Mouse (Mus musculus): ENCODE data around the gene Pde4d. TPM values are rescaled to one million over a fixed set of nuclear protein-coding genes. Genes with fewer than 3 reads are reported as not detected.

The Pde4d gene
- polyA plus RNA-seq, 1 experiment from 2014 or later = 14.9 TPM

GRCm38 (mm10) chr13:109581284-109582070 lies 1131.7 kb downstream of the Pde4d start:
- H3K9me3 ChIP-seq (ENCODE audit: control insufficient read depth, low read length) = no peaks in the 10 kb centered on the region
- ATAC-seq (ENCODE audit: low read depth) = no peak
- H3K4me2 ChIP-seq (ENCODE audit: low read depth, low read length) = no peak overlapping the region
- 72% methylated on average over 16 of the region's 16 CpGs for WGBS
- H3K36me3 ChIP-seq (ENCODE audit: control insufficient read depth, insufficient read depth, low read length) = no peaks in the 10 kb centered on the region
- no peak overlapping the region for H3K4me3 ChIP-seq (ENCODE audit: low read length)
- H3K27ac ChIP-seq (ENCODE audit: low read length) = no peak overlapping the region
- no peaks in the 10 kb centered on the region for H3K4me1 ChIP-seq (replicated peaks; ENCODE audit: control insufficient read depth, insufficient read depth, low read length)
- no peaks in the 10 kb centered on the region for H3K27me3 ChIP-seq (ENCODE audit: control insufficient read depth, insufficient read depth, low read depth, low read length)
- no peak overlapping the region for H3K9ac ChIP-seq (ENCODE audit: low read length)

GRCm38 (mm10) chr13:109590048-109590447 lies 1140.3 kb downstream of the Pde4d start:
- 76% methylated on average over 4 of the region's 4 CpGs for WGBS
- Histone ChIP-seq H3K9ac (ENCODE audit: low read length) (no peak overlapping the region), H3K27ac (ENCODE audit: low read length) (no peak overlapping the region), H3K4me2 (ENCODE audit: low read depth, low read length) (no peak overlapping the region), H3K9me3 (ENCODE audit: control insufficient read depth, low read length) (no peaks in the 10 kb centered on the region), H3K4me1 (replicated peaks; ENCODE audit: control insufficient read depth, insufficient read depth, low read length) (no peaks in the 10 kb centered on the region), H3K36me3 (ENCODE audit: control insufficient read depth, insufficient read depth, low read length) (no peaks in the 10 kb centered on the region), H3K4me3 (ENCODE audit: low read length) (no peak overlapping the region), H3K27me3 (ENCODE audit: control insufficient read depth, insufficient read depth, low read depth, low read length) (no peaks in the 10 kb centered on the region)
- no peak for ATAC-seq (ENCODE audit: low read depth)

- no peak for ATAC-seq (ENCODE audit: low read depth)
- no peaks in the 10 kb centered on the region for H3K4me1 ChIP-seq (replicated peaks; ENCODE audit: control insufficient read depth, insufficient read depth, low read length)
Measured at GRCm38 (mm10) chr13:109592192-109592797, 1142.5 kb downstream of the Pde4d start.

GRCm38 (mm10) chr13:109599711-109600110 lies 1150.0 kb downstream of the Pde4d start:
- 72% methylated on average over 4 of the region's 4 CpGs for WGBS
- ATAC-seq (ENCODE audit: low read depth) = no peak
- H3K4me2 ChIP-seq (ENCODE audit: low read depth, low read length) = no peak overlapping the region

More at GRCm38 (mm10) chr13:109592192-109592797, 1142.5 kb downstream of the Pde4d start:
- Histone ChIP-seq H3K4me3 (ENCODE audit: low read length) (no peak overlapping the region), H3K4me2 (ENCODE audit: low read depth, low read length) (no peak overlapping the region), H3K27ac (ENCODE audit: low read length) (no peak overlapping the region), H3K9ac (ENCODE audit: low read length) (no peak overlapping the region), H3K27me3 (ENCODE audit: control insufficient read depth, insufficient read depth, low read depth, low read length) (no peaks in the 10 kb centered on the region), H3K9me3 (ENCODE audit: control insufficient read depth, low read length) (no peaks in the 10 kb centered on the region), H3K36me3 (ENCODE audit: control insufficient read depth, insufficient read depth, low read length) (no peaks in the 10 kb centered on the region)
- WGBS = 87% methylated on average over 8 of the region's 8 CpGs

GRCm38 (mm10) chr13:109604017-109604416 lies 1154.3 kb downstream of the Pde4d start:
- 72% methylated on average over 2 of the region's 2 CpGs for WGBS
- no peak for ATAC-seq (ENCODE audit: low read depth)
- H3K9ac ChIP-seq (ENCODE audit: low read length) = no peak overlapping the region

More at GRCm38 (mm10) chr13:109599711-109600110, 1150.0 kb downstream of the Pde4d start:
- no peaks in the 10 kb centered on the region for H3K36me3 ChIP-seq (ENCODE audit: control insufficient read depth, insufficient read depth, low read length)
- no peak overlapping the region for H3K9ac ChIP-seq (ENCODE audit: low read length)
- no peaks in the 10 kb centered on the region for H3K9me3 ChIP-seq (ENCODE audit: control insufficient read depth, low read length)
- no peaks in the 10 kb centered on the region for H3K27me3 ChIP-seq (ENCODE audit: control insufficient read depth, insufficient read depth, low read depth, low read length)
- no peaks in the 10 kb centered on the region for H3K4me1 ChIP-seq (replicated peaks; ENCODE audit: control insufficient read depth, insufficient read depth, low read length)
- no peak overlapping the region for H3K4me3 ChIP-seq (ENCODE audit: low read length)
- H3K27ac ChIP-seq (ENCODE audit: low read length) = no peak overlapping the region

GRCm38 (mm10) chr13:109605140-109605539 lies 1155.4 kb downstream of the Pde4d start:
- no peak for ATAC-seq (ENCODE audit: low read depth)
- no peak overlapping the region for H3K9ac ChIP-seq (ENCODE audit: low read length)
- H3K4me3 ChIP-seq (ENCODE audit: low read length) = no peak overlapping the region
- no peaks in the 10 kb centered on the region for H3K9me3 ChIP-seq (ENCODE audit: control insufficient read depth, low read length)
- WGBS = 51% methylated on average over 1 of the region's 1 CpGs
- H3K4me2 ChIP-seq (ENCODE audit: low read depth, low read length) = no peak overlapping the region
- H3K4me1 ChIP-seq (replicated peaks; ENCODE audit: control insufficient read depth, insufficient read depth, low read length) = no peaks in the 10 kb centered on the region
- H3K36me3 ChIP-seq (ENCODE audit: control insufficient read depth, insufficient read depth, low read length) = no peaks in the 10 kb centered on the region
- H3K27me3 ChIP-seq (ENCODE audit: control insufficient read depth, insufficient read depth, low read depth, low read length) = no peaks in the 10 kb centered on the region
- no peak overlapping the region for H3K27ac ChIP-seq (ENCODE audit: low read length)

More at GRCm38 (mm10) chr13:109604017-109604416, 1154.3 kb downstream of the Pde4d start:
- Histone ChIP-seq H3K4me1 (replicated peaks; ENCODE audit: control insufficient read depth, insufficient read depth, low read length) (no peaks in the 10 kb centered on the region), H3K4me2 (ENCODE audit: low read depth, low read length) (no peak overlapping the region), H3K9me3 (ENCODE audit: control insufficient read depth, low read length) (no peaks in the 10 kb centered on the region), H3K27me3 (ENCODE audit: control insufficient read depth, insufficient read depth, low read depth, low read length) (no peaks in the 10 kb centered on the region), H3K4me3 (ENCODE audit: low read length) (no peak overlapping the region), H3K36me3 (ENCODE audit: control insufficient read depth, insufficient read depth, low read length) (no peaks in the 10 kb centered on the region), H3K27ac (ENCODE audit: low read length) (no peak overlapping the region)

GRCm38 (mm10) chr13:109609106-109609804 lies 1159.5 kb downstream of the Pde4d start:
- no peaks in the 10 kb centered on the region for H3K9me3 ChIP-seq (ENCODE audit: control insufficient read depth, low read length)
- peaks cover 11% of the 10 kb centered on the region for H3K4me1 ChIP-seq (replicated peaks; ENCODE audit: control insufficient read depth, insufficient read depth, low read length)
- H3K9ac ChIP-seq (ENCODE audit: low read length) = no peak overlapping the region
- H3K36me3 ChIP-seq (ENCODE audit: control insufficient read depth, insufficient read depth, low read length) = no peaks in the 10 kb centered on the region
- no peak overlapping the region for H3K4me3 ChIP-seq (ENCODE audit: low read length)
- no peak for ATAC-seq (ENCODE audit: low read depth)
- H3K27ac ChIP-seq (ENCODE audit: low read length) = no peak overlapping the region
- WGBS = 52% methylated on average over 9 of the region's 9 CpGs
- no peak overlapping the region for H3K4me2 ChIP-seq (ENCODE audit: low read depth, low read length)
- no peaks in the 10 kb centered on the region for H3K27me3 ChIP-seq (ENCODE audit: control insufficient read depth, insufficient read depth, low read depth, low read length)

- no peaks in the 10 kb centered on the region for H3K9me3 ChIP-seq (ENCODE audit: control insufficient read depth, low read length)
- 9% methylated on average over 3 of the region's 3 CpGs for WGBS
- peak; percentile 67; the same call in 1 of the 2 replicates for ATAC-seq (ENCODE audit: low read depth)
- no peaks in the 10 kb centered on the region for H3K27me3 ChIP-seq (ENCODE audit: control insufficient read depth, insufficient read depth, low read depth, low read length)
- peaks cover 11% of the 10 kb centered on the region for H3K4me1 ChIP-seq (replicated peaks; ENCODE audit: control insufficient read depth, insufficient read depth, low read length)
- H3K4me3 ChIP-seq (ENCODE audit: low read length) = no peak overlapping the region
- H3K9ac ChIP-seq (ENCODE audit: low read length) = no peak overlapping the region
- no peak overlapping the region for H3K27ac ChIP-seq (ENCODE audit: low read length)
- H3K36me3 ChIP-seq (ENCODE audit: control insufficient read depth, insufficient read depth, low read length) = no peaks in the 10 kb centered on the region
- no peak overlapping the region for H3K4me2 ChIP-seq (ENCODE audit: low read depth, low read length)
Measured at GRCm38 (mm10) chr13:109609805-109610187, 1160.0 kb downstream of the Pde4d start.

- H3K9me3 ChIP-seq (ENCODE audit: control insufficient read depth, low read length) = no peaks in the 10 kb centered on the region
- H3K36me3 ChIP-seq (ENCODE audit: control insufficient read depth, insufficient read depth, low read length) = no peaks in the 10 kb centered on the region
- no peaks in the 10 kb centered on the region for H3K27me3 ChIP-seq (ENCODE audit: control insufficient read depth, insufficient read depth, low read depth, low read length)
- no peak for ATAC-seq (ENCODE audit: low read depth)
- peaks cover 11% of the 10 kb centered on the region for H3K4me1 ChIP-seq (replicated peaks; ENCODE audit: control insufficient read depth, insufficient read depth, low read length)
- no peak overlapping the region for H3K27ac ChIP-seq (ENCODE audit: low read length)
- H3K4me3 ChIP-seq (ENCODE audit: low read length) = no peak overlapping the region
- no peak overlapping the region for H3K4me2 ChIP-seq (ENCODE audit: low read depth, low read length)
- 94% methylated on average over 2 of the region's 2 CpGs for WGBS
- no peak overlapping the region for H3K9ac ChIP-seq (ENCODE audit: low read length)
Measured at GRCm38 (mm10) chr13:109610772-109611171, 1161.0 kb downstream of the Pde4d start.
